Mouse (Mus musculus) CH12.LX (cell line): ENCODE measurements around the gene Arid4b.

Source experiments
- CHD2 ChIP-seq: IDR thresholded peaks from 2 replicates; pipeline ENCODE4 v1.6.1; 2011; ENCODE audit warnings: low read length, improper control_type of control experiment
- CTCF ChIP-seq, 2 experiments: IDR thresholded peaks in 1 of 2; conservative IDR thresholded peaks in 1 of 2; 2 replicates each; pipeline ENCODE4 v1.5.1; 2011 to 2012; ENCODE audit warnings: low read depth in 2 of 2, low read length in 2 of 2, improper control_type of control experiment in 1 of 2, inconsistent platforms in 1 of 2, mild to moderate bottlenecking in 1 of 2, moderate library complexity in 1 of 2
- E2F4 ChIP-seq: IDR thresholded peaks from 2 replicates; pipeline ENCODE4 v1.6.1; 2011; ENCODE audit warnings: low read depth, low read length, improper control_type of control experiment; ENCODE audit not compliant: insufficient replicate concordance
- EP300 ChIP-seq: IDR thresholded peaks from 2 replicates; pipeline ENCODE4 v1.6.1; 2011; ENCODE audit warnings: low read length, improper control_type of control experiment
- HCFC1 ChIP-seq: IDR thresholded peaks from 2 replicates; pipeline ENCODE4 v1.6.1; 2012; ENCODE audit warnings: low read depth, mild to moderate bottlenecking, inconsistent platforms, low read length, improper control_type of control experiment
- MAFK ChIP-seq: IDR thresholded peaks from 2 replicates; pipeline ENCODE4 v1.6.1; 2011; ENCODE audit warnings: low read length, improper control_type of control experiment; ENCODE audit not compliant: insufficient replicate concordance
- POLR2A ChIP-seq: IDR thresholded peaks from 2 replicates; pipeline ENCODE4 v1.6.1; 2011; ENCODE audit warnings: low read depth, mild to moderate bottlenecking, improper control_type of control experiment, low read length
- TCF12 ChIP-seq: IDR thresholded peaks from 2 replicates; pipeline ENCODE4 v1.6.1; 2014; ENCODE audit warnings: low read depth, mild to moderate bottlenecking, inconsistent platforms, low read length, improper control_type of control experiment
- ZKSCAN1 ChIP-seq: IDR thresholded peaks from 2 replicates; pipeline ENCODE4 v1.6.1; 2012; ENCODE audit warnings: low read depth, inconsistent platforms, low read length, improper control_type of control experiment, borderline replicate concordance

DNA sequence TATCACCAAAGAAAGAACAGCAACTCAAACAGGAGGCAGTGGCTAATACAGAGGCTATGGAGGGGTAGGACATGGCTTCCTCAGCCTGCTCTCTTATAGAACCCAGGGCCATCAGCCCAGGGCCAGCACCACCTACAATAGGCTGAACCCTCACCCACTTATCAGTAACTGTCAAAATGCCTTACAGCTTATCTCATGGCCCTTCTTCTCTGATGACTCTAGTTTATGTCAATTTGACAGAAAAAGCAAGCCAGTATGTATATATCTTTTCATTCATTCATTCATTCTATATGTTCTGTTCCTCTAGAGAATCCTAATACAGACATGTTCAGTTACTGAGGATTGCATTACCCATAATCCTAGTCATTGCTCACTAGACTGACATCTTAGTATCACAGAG is 44.7 kb upstream of the Arid4b start:
- no peak for TF ChIP-seq ZKSCAN1
- no peak for TF ChIP-seq E2F4
- no peak for TF ChIP-seq CTCF (conservative IDR thresholded peaks at IDR 0.05 in 1 of 2, IDR thresholded peaks at IDR 0.05 in 1 of 2; ENCODE audit: low read depth in 2 of 2, low read length in 2 of 2)
- TF ChIP-seq MAFK: no peak
- TF ChIP-seq TCF12: no peak
- no peak for TF ChIP-seq POLR2A
- TF ChIP-seq EP300: no peak
- TF ChIP-seq HCFC1: no peak
- no peak for TF ChIP-seq CHD2
